Mouse (Mus musculus) intestine, postnatal 0 days (tissue): ENCODE results near the gene Notum. TPM values are rescaled to one million over a fixed set of nuclear protein-coding genes. Genes with fewer than 3 reads are reported as not detected.

ENCODE experiments used
- ATAC-seq: fragments of 200-750 bp; cut with Nextera tagmentation; 2 replicates; pipeline ENCODE4 v1.8.0; 2017; ENCODE audit warnings: mild to moderate bottlenecking, moderate TSS enrichment, moderate library complexity
- H3K27ac ChIP-seq: fragments of 300-500 bp; sonication (generic); 2 replicates; pipeline ENCODE4 v1.5.1; 2014; ENCODE audit warnings: mild to moderate bottlenecking, low read depth, low read length, moderate library complexity
- H3K27me3 ChIP-seq: fragments of 300-500 bp; sonication (generic); replicated peaks from 2 replicates; pipeline ENCODE4 v1.6.1; 2014; ENCODE audit warnings: low read length, mixed read lengths; ENCODE audit not compliant: control insufficient read depth, insufficient read depth
- H3K36me3 ChIP-seq: fragments of 300-500 bp; sonication (generic); 2 replicates; pipeline ENCODE4 v1.6.1; 2014; ENCODE audit warnings: mild to moderate bottlenecking, moderate library complexity; ENCODE audit not compliant: control insufficient read depth, insufficient read depth
- H3K4me1 ChIP-seq: fragments of 300-500 bp; sonication (generic); replicated peaks from 2 replicates; pipeline ENCODE4 v1.6.1; 2014; ENCODE audit warnings: antibody characterized with exemption, low read length, mixed read lengths; ENCODE audit not compliant: control insufficient read depth, insufficient read depth
- H3K4me2 ChIP-seq: fragments of 300-500 bp; sonication (generic); replicated peaks from 2 replicates; pipeline ENCODE4 v1.6.1; 2014; ENCODE audit warnings: low read depth, mild to moderate bottlenecking, moderate library complexity
- H3K4me3 ChIP-seq: fragments of 300-500 bp; sonication (generic); 2 replicates; pipeline ENCODE4 v1.5.1; 2014; ENCODE audit warnings: low read depth, low read length
- H3K9ac ChIP-seq: fragments of 300-500 bp; sonication (generic); 2 replicates; pipeline ENCODE4 v1.6.1; 2014; ENCODE audit warnings: mild to moderate bottlenecking, low read depth, low read length
- H3K9me3 ChIP-seq: fragments of 300-500 bp; sonication (generic); 2 replicates; pipeline ENCODE4 v1.6.1; 2016; ENCODE audit warnings: mixed run types; ENCODE audit not compliant: control insufficient read depth
- CTCF ChIP-seq: sonication (generic); IDR thresholded peaks from 2 replicates; pipeline ENCODE4 v1.5.1; 2016; ENCODE audit warnings: low read depth, mild to moderate bottlenecking, control low read depth, antibody characterized with exemption, moderate library complexity
- WGBS: fragments of 180-500 bp; shearing (Covaris S2); extraction: QIAGEN DNeasy Blood & Tissue Kit; methylation state at CpG from one replicate; pipeline ENCODE4 v1.1.7; 2014; 5-methylcytosine and 5-hydroxymethylcytosine counted together
- polyA plus RNA-seq: library from polyadenylated mRNA; unstranded; fragments of >200 nt; fragmentation: Nextera tagmentation; extraction: Ambion mirVana; gene quantifications from 2 replicates; pipeline ENCODE4 v1.2.1, GENCODE M21; 2015

The Notum gene
- polyA plus RNA-seq, 1 experiment from 2014 or later = 0.68 TPM

GRCm38 (mm10) chr11:120704486-120705325 lies 43.7 kb upstream of the Notum start:
- no peaks in the 10 kb centered on the region for H3K27me3 ChIP-seq
- no peak overlapping the region for H3K27ac ChIP-seq
- no peaks in the 10 kb centered on the region for H3K4me1 ChIP-seq
- no peak overlapping the region for H3K4me3 ChIP-seq
- ATAC-seq = no peak
- TF ChIP-seq CTCF = no peak
- H3K9ac ChIP-seq = no peak overlapping the region
- no peak overlapping the region for H3K4me2 ChIP-seq
- peaks cover 48% of the 10 kb centered on the region for H3K36me3 ChIP-seq
- no peaks in the 10 kb centered on the region for H3K9me3 ChIP-seq
- 59% methylated on average over 8 of the region's 8 CpGs for WGBS

- ATAC-seq = no peak
- Histone ChIP-seq H3K4me1 (no peaks in the 10 kb centered on the region), H3K36me3 (peaks cover 46% of the 10 kb centered on the region), H3K9me3 (no peaks in the 10 kb centered on the region), H3K9ac (no peak overlapping the region), H3K4me3 (no peak overlapping the region), H3K27me3 (no peaks in the 10 kb centered on the region), H3K4me2 (no peak overlapping the region), H3K27ac (no peak overlapping the region)
- TF ChIP-seq CTCF = peak; percentile 41
- 49% methylated on average over 15 of the region's 15 CpGs for WGBS
Observed at GRCm38 (mm10) chr11:120703696-120704454, 42.9 kb upstream of the Notum start.

- ATAC-seq = no peak
- 63% methylated on average over 10 of the region's 10 CpGs for WGBS
- no peak overlapping the region for H3K9ac ChIP-seq
Observed at GRCm38 (mm10) chr11:120697741-120698140, 36.8 kb upstream of the Notum start.

GRCm38 (mm10) chr11:120696568-120696967 lies 35.6 kb upstream of the Notum start:
- no peak overlapping the region for H3K4me2 ChIP-seq

More at GRCm38 (mm10) chr11:120697741-120698140, 36.8 kb upstream of the Notum start:
- Histone ChIP-seq H3K4me2 (no peak overlapping the region), H3K36me3 (peaks cover 70% of the 10 kb centered on the region), H3K4me1 (no peaks in the 10 kb centered on the region), H3K27ac (no peak overlapping the region), H3K4me3 (no peak overlapping the region), H3K9me3 (no peaks in the 10 kb centered on the region), H3K27me3 (no peaks in the 10 kb centered on the region)
- TF ChIP-seq CTCF = no peak

GRCm38 (mm10) chr11:120695641-120696040 lies 34.7 kb upstream of the Notum start:
- H3K4me3 ChIP-seq = no peak overlapping the region
- WGBS = 64% methylated on average over 12 of the region's 12 CpGs
- H3K4me2 ChIP-seq = no peak overlapping the region
- H3K9ac ChIP-seq = no peak overlapping the region
- H3K27ac ChIP-seq = no peak overlapping the region
- H3K36me3 ChIP-seq = peaks cover 51% of the 10 kb centered on the region
- H3K27me3 ChIP-seq = no peaks in the 10 kb centered on the region
- no peak for ATAC-seq
- no peak for TF ChIP-seq CTCF
- no peaks in the 10 kb centered on the region for H3K4me1 ChIP-seq
- H3K9me3 ChIP-seq = no peaks in the 10 kb centered on the region

More at GRCm38 (mm10) chr11:120696568-120696967, 35.6 kb upstream of the Notum start:
- no peak for ATAC-seq
- Histone ChIP-seq H3K27me3 (no peaks in the 10 kb centered on the region), H3K4me3 (no peak overlapping the region), H3K27ac (no peak overlapping the region; the same call in 1 of the 2 replicates), H3K36me3 (peaks cover 58% of the 10 kb centered on the region), H3K9me3 (no peaks in the 10 kb centered on the region), H3K9ac (no peak overlapping the region), H3K4me1 (no peaks in the 10 kb centered on the region)
- 91% methylated on average over 6 of the region's 6 CpGs for whole genome bisulfite sequencing
- TF ChIP-seq CTCF = peak; percentile 52

- Histone ChIP-seq H3K4me3 (no peak overlapping the region), H3K4me1 (no peaks in the 10 kb centered on the region), H3K4me2 (no peak overlapping the region), H3K9ac (no peak overlapping the region), H3K27ac (no peak overlapping the region), H3K36me3 (peaks cover 51% of the 10 kb centered on the region), H3K27me3 (no peaks in the 10 kb centered on the region), H3K9me3 (no peaks in the 10 kb centered on the region)
- no peak for ATAC-seq
- TF ChIP-seq CTCF = no peak
- WGBS = 42% methylated on average over 4 of the region's 4 CpGs
Observed at GRCm38 (mm10) chr11:120695184-120695583, 34.2 kb upstream of the Notum start.
